Comparison of ENCODE assay signal across 8 mouse cellular contexts in genomic region chr6:38381129-38381771, GRCm38 (mm10). TPM values are rescaled to one million over a fixed set of nuclear protein-coding genes. Genes with fewer than 3 reads are reported as not detected.
DNase-seq lines count a peak whose midpoint lies in the region; ATAC-seq and TF ChIP-seq lines count a peak whose summit lies in the region.

Gene Ttc26, plus strand, starts transcription at chr6:38381469.

- H3K4me2 ChIP-seq in embryonic facial prominence, embryonic 14.5 days (ENCODE audit: low read depth, low read length): peak within 1 kb of the TSS; percentile 71
- H3K4me2 ChIP-seq in limb, embryonic 13.5 days (replicated peaks): peak within 1 kb of the TSS; percentile 78
- peak within 1 kb of the TSS; percentile 51 for H3K4me2 ChIP-seq in midbrain, embryonic 16.5 days (ENCODE audit: low read length)

- peak; percentile 95 for ATAC-seq in embryonic facial prominence, embryonic 14.5 days (ENCODE audit: low read depth)
- peak; percentile 88 for ATAC-seq in limb, embryonic 13.5 days (ENCODE audit: low FRiP score, low read depth)
- ATAC-seq in midbrain, embryonic 16.5 days: peak; percentile 95

- no peak within 1 kb of the TSS; the same call in 1 of the 2 replicates for H3K27ac ChIP-seq in embryonic facial prominence, embryonic 14.5 days (replicated peaks; ENCODE audit: low read depth, low read length)
- peak within 1 kb of the TSS; percentile 76 for H3K27ac ChIP-seq in heart, adult 2 months
- H3K27ac ChIP-seq in limb, embryonic 13.5 days: no peak within 1 kb of the TSS
- peak within 1 kb of the TSS; percentile 72 for H3K27ac ChIP-seq in midbrain, embryonic 16.5 days (ENCODE audit: low read length)

- H3K9ac ChIP-seq in embryonic facial prominence, embryonic 14.5 days (ENCODE audit: low read depth, low read length): peak within 1 kb of the TSS; percentile 64
- peak within 1 kb of the TSS; percentile 92 for H3K9ac ChIP-seq in heart, adult 2 months (ENCODE audit: low read depth, low read length)
- peak within 1 kb of the TSS; percentile 73 for H3K9ac ChIP-seq in limb, embryonic 13.5 days
- peak within 1 kb of the TSS; percentile 57 for H3K9ac ChIP-seq in midbrain, embryonic 16.5 days (ENCODE audit: low read depth, low read length)

- no peaks in the 10 kb centered on the region for H3K79me2 ChIP-seq in heart, adult 2 months (replicated peaks; ENCODE audit: control insufficient read depth, insufficient read depth, low read length)

- under 1% methylated on average over 26 of the region's 26 CpGs for WGBS in embryonic facial prominence, embryonic 14.5 days
- WGBS in heart, adult 2 months: under 1% methylated on average over 26 of the region's 26 CpGs
- WGBS in limb, embryonic 13.5 days: under 1% methylated on average over 26 of the region's 26 CpGs
- WGBS in midbrain, embryonic 16.5 days: under 1% methylated on average over 26 of the region's 26 CpGs

- H3K4me1 ChIP-seq in embryonic facial prominence, embryonic 14.5 days (ENCODE audit: control insufficient read depth, insufficient read depth, low read length): no peaks in the 10 kb centered on the region
- no peaks in the 10 kb centered on the region; the same call in 1 of the 2 replicates for H3K4me1 ChIP-seq in heart, adult 2 months (ENCODE audit: control insufficient read depth, insufficient read depth, low read length)
- peaks cover 6% of the 10 kb centered on the region; the same call in 1 of the 2 replicates for H3K4me1 ChIP-seq in limb, embryonic 13.5 days
- H3K4me1 ChIP-seq in midbrain, embryonic 16.5 days (ENCODE audit: control insufficient read depth, insufficient read depth, low read length): peaks cover 8% of the 10 kb centered on the region

- 0 out of 2 replicates have a peak, but pooled peaks have one; percentile 11 for TF ChIP-seq CTCF in heart, adult 2 months (IDR thresholded peaks at IDR 0.05)

- H3K9me3 ChIP-seq in embryonic facial prominence, embryonic 14.5 days (ENCODE audit: control insufficient read depth, low read length): no peaks in the 10 kb centered on the region
- H3K9me3 ChIP-seq in limb, embryonic 13.5 days: no peaks in the 10 kb centered on the region
- H3K9me3 ChIP-seq in midbrain, embryonic 16.5 days (replicated peaks; ENCODE audit: control insufficient read depth, low read length, poor library complexity, severe bottlenecking): no peaks in the 10 kb centered on the region

- peak within 1 kb of the TSS; percentile 45 for H3K4me3 ChIP-seq in embryonic facial prominence, embryonic 14.5 days (ENCODE audit: low read depth, low read length)
- H3K4me3 ChIP-seq in heart, adult 2 months: peak within 1 kb of the TSS; percentile 56
- H3K4me3 ChIP-seq in limb, embryonic 13.5 days: peak within 1 kb of the TSS; percentile 66
- H3K4me3 ChIP-seq in midbrain, embryonic 16.5 days (ENCODE audit: low read depth, low read length): peak within 1 kb of the TSS; percentile 50

- TF ChIP-seq EP300 in heart, adult 2 months (IDR thresholded peaks at IDR 0.05; ENCODE audit: insufficient read depth, low read depth, low read length): 0 out of 2 replicates have a peak, but pooled peaks have one; percentile 14

- TF ChIP-seq POLR2A in heart, adult 2 months (IDR thresholded peaks at IDR 0.05; ENCODE audit: insufficient read depth, low read depth, low read length): peak; percentile 67

- peaks cover 10% of the 10 kb centered on the region; the same call in 1 of the 2 replicates for H3K36me3 ChIP-seq in embryonic facial prominence, embryonic 14.5 days (ENCODE audit: control insufficient read depth, insufficient read depth, low read length)
- no peaks in the 10 kb centered on the region for H3K36me3 ChIP-seq in heart, adult 2 months (ENCODE audit: control insufficient read depth, insufficient read depth, low read length)
- peaks cover 16% of the 10 kb centered on the region for H3K36me3 ChIP-seq in limb, embryonic 13.5 days
- peaks cover 3% of the 10 kb centered on the region; the same call in 1 of the 2 replicates for H3K36me3 ChIP-seq in midbrain, embryonic 16.5 days (ENCODE audit: control insufficient read depth, insufficient read depth, low read length)

- no peaks in the 10 kb centered on the region for H3K27me3 ChIP-seq in embryonic facial prominence, embryonic 14.5 days (replicated peaks; ENCODE audit: control insufficient read depth, insufficient read depth, low read length)
- no peaks in the 10 kb centered on the region for H3K27me3 ChIP-seq in heart, adult 2 months (ENCODE audit: control insufficient read depth, insufficient read depth, low read length)
- H3K27me3 ChIP-seq in limb, embryonic 13.5 days: no peaks in the 10 kb centered on the region
- H3K27me3 ChIP-seq in midbrain, embryonic 16.5 days (ENCODE audit: control insufficient read depth, insufficient read depth, low read depth, low read length): no peaks in the 10 kb centered on the region

- DNase-seq in 3T3-L1 (ENCODE audit: low read depth, low spot score): peak; percentile 94
- DNase-seq in adrenal gland, postnatal 4 days (ENCODE audit: low spot score in 2 of 2): peak; percentile 55 to 73
- DNase-seq in embryonic facial prominence, embryonic 14.5 days (ENCODE audit: low spot score): peak; percentile 94
- peak; percentile 85 to 87 for DNase-seq in heart, adult 2 months
- DNase-seq in kidney, adult 8-10 months: peak; percentile 73 to 84
- peak; percentile 83 to 89 for DNase-seq in spleen, postnatal 10 days (ENCODE audit: low spot score in 2 of 2)

- intact Hi-C loops in heart, adult 2 months (cut with DNase I): loop anchor here (1.0 kb wide), 2 partner anchors 27 to 52 kb away; partner anchors contain the start of genes Ubn2 and Zc3hav1

RNA-seq across cellular contexts. Expression of gene Ttc26, which starts in this region (rescaled TPM):
- total RNA-seq in adrenal gland, postnatal 4 days (2021): 1 to 10 TPM; 4.3 to 5.2 TPM
- polyA plus RNA-seq in embryonic facial prominence, embryonic 14.5 days (2014; fragmentation: Nextera tagmentation; extraction: Ambion mirVana): 5.0 and 5.3 TPM in 2 replicates
- 1 to 10 TPM; 1.7 to 1.9 TPM for total RNA-seq in heart, adult 2 months (2021)
- polyA plus RNA-seq in heart, adult 2 months (2012; rRNA removed): 0.66 and 1.3 TPM in 2 replicates
- 9.0 and 10.3 TPM in 2 replicates for polyA plus RNA-seq in limb, embryonic 13.5 days (2015; fragmentation: Nextera tagmentation; extraction: Ambion mirVana)
- polyA plus RNA-seq in midbrain, embryonic 16.5 days (2015; fragmentation: Nextera tagmentation; extraction: Ambion mirVana): 5.5 and 7.6 TPM in 2 replicates

Comparison
In these comparisons a context has a peak if more than half of its experiments do, and no peak if none do; other contexts are left out.
1. H3K27ac ChIP-seq: peak in heart, adult 2 months (single experiment) and midbrain, embryonic 16.5 days (single experiment); none in embryonic facial prominence, embryonic 14.5 days (single experiment) and limb, embryonic 13.5 days (single experiment).
2. Peak in every context shown above with its lines, with median percentiles within 50 percentile points of each other: DNase-seq, ATAC-seq, H3K4me2 ChIP-seq, H3K4me3 ChIP-seq and H3K9ac ChIP-seq.